Mouse (Mus musculus) kidney, adult 2 months (tissue): Measurements from ENCODE around the gene Grik4.

Experiments used
- CTCF ChIP-seq: fragments of 200-500 bp; conservative IDR thresholded peaks from 2 replicates; pipeline ENCODE4 v1.5.1; 2011; ENCODE audit warnings: low read depth, mild to moderate bottlenecking, control low read depth, low read length, moderate library complexity, mixed read lengths; ENCODE audit not compliant: insufficient read depth, insufficient read length
- POLR2A ChIP-seq: fragments of 200-500 bp; IDR thresholded peaks from one replicate; pipeline ENCODE4 v1.6.1; 2011; ENCODE audit warnings: low read depth, low read length, control low read depth

GRCm38 (mm10) chr9:42921830-42922229, 22.5 kb downstream of the Grik4 start:
- TF ChIP-seq POLR2A (no peak), CTCF (no peak)
